Mouse (Mus musculus) bone marrow macrophage, adult 2 months (primary cell): ENCODE data around the gene Ctse.

ENCODE experiments used
- CTCF ChIP-seq: IDR thresholded peaks from 2 replicates; pipeline ENCODE4 v1.5.1; 2012; ENCODE audit warnings: low read depth, mild to moderate bottlenecking, low read length, moderate library complexity
- POLR2A ChIP-seq: IDR thresholded peaks from 2 replicates; pipeline ENCODE4 v1.6.1; 2012; ENCODE audit warnings: mild to moderate bottlenecking, low read depth, low read length, borderline replicate concordance

- TF ChIP-seq POLR2A = no peak
- no peak for TF ChIP-seq CTCF
These were observed 41.5 kb downstream of the Ctse start for GRCm38 (mm10) chr1:131679644-131680043.
